Mouse (Mus musculus) heart, adult 2 months (tissue): Measurements from ENCODE around the gene Hnrnpa2b1. TPM values are rescaled to one million over a fixed set of nuclear protein-coding genes. Genes with fewer than 3 reads are reported as not detected.
A peak's percentile ranks its signal among the peaks of the same experiment; 100 is the strongest.

ENCODE experiments used
- DNase-seq, 2 experiments: peaks; one replicate each; pipeline ENCODE4 v3.0.0; 2021
- H3K27ac ChIP-seq: fragments of 200-600 bp; 2 replicates; pipeline ENCODE4 v1.8.1; 2022
- H3K27me3 ChIP-seq: fragments of 200-500 bp; 2 replicates; pipeline ENCODE4 v1.6.1; 2012; ENCODE audit warnings: mild to moderate bottlenecking, low read length, inconsistent platforms, mixed read lengths; ENCODE audit not compliant: control insufficient read depth, insufficient read depth
- H3K36me3 ChIP-seq: fragments of 200-500 bp; 2 replicates; pipeline ENCODE4 v1.6.1; 2012; ENCODE audit warnings: low read length, inconsistent platforms; ENCODE audit not compliant: control insufficient read depth, insufficient read depth
- H3K4me1 ChIP-seq: fragments of 200-500 bp; 2 replicates; pipeline ENCODE4 v1.6.1; 2011; ENCODE audit warnings: low read length; ENCODE audit not compliant: control insufficient read depth, insufficient read depth
- H3K4me3 ChIP-seq: fragments of 200-600 bp; 2 replicates; pipeline ENCODE4 v1.8.1; 2022
- H3K79me2 ChIP-seq: fragments of 200-500 bp; replicated peaks from 2 replicates; pipeline ENCODE4 v1.6.1; 2012; ENCODE audit warnings: mild to moderate bottlenecking, inconsistent platforms, low read length, moderate library complexity, mixed read lengths; ENCODE audit not compliant: control insufficient read depth, insufficient read depth
- H3K9ac ChIP-seq: fragments of 200-500 bp; 2 replicates; pipeline ENCODE4 v1.6.1; 2012; ENCODE audit warnings: low read depth, mild to moderate bottlenecking, control low read depth, inconsistent platforms, low read length, mixed read lengths
- CTCF ChIP-seq: fragments of 200-600 bp; IDR thresholded peaks from 2 replicates; pipeline ENCODE4 v1.8.1; 2022; ENCODE audit warnings: antibody characterized with exemption, mild to moderate bottlenecking, moderate library complexity
- EP300 ChIP-seq: fragments of 200-500 bp; IDR thresholded peaks from 2 replicates; pipeline ENCODE4 v1.6.1; 2011; ENCODE audit warnings: low read depth, low read length, control low read depth; ENCODE audit not compliant: insufficient read depth
- POLR2A ChIP-seq: fragments of 200-500 bp; IDR thresholded peaks from 2 replicates; pipeline ENCODE4 v1.6.1; 2011; ENCODE audit warnings: mild to moderate bottlenecking, low read depth, low read length, control low read depth; ENCODE audit not compliant: insufficient read depth
- WGBS: fragments of 180-500 bp; shearing (Covaris S2); methylation state at CpG from one replicate; pipeline ENCODE4 v1.1.7; 2018; 5-methylcytosine and 5-hydroxymethylcytosine counted together
- intact Hi-C: fragments of 180-260 bp; cut with DNase I; formaldehyde crosslinking; loops from one replicate; pipeline ENCODE4 v1.15.1; 2025
- polyA plus RNA-seq: library from polyadenylated mRNA; depleted of rRNA; stranded (reverse); fragments of >200 nt; gene quantifications from 2 replicates; pipeline ENCODE4 v1.2.3, GENCODE M21; 2012
- total RNA-seq, 2 experiments: library from RNA; stranded (reverse); gene quantifications; 2 replicates each; pipeline ENCODE4 v1.2.3; 2021

The Hnrnpa2b1 gene
- total and polyA plus RNA-seq, 3 experiments: 91.2 to 411 (median 384) TPM

DNA sequence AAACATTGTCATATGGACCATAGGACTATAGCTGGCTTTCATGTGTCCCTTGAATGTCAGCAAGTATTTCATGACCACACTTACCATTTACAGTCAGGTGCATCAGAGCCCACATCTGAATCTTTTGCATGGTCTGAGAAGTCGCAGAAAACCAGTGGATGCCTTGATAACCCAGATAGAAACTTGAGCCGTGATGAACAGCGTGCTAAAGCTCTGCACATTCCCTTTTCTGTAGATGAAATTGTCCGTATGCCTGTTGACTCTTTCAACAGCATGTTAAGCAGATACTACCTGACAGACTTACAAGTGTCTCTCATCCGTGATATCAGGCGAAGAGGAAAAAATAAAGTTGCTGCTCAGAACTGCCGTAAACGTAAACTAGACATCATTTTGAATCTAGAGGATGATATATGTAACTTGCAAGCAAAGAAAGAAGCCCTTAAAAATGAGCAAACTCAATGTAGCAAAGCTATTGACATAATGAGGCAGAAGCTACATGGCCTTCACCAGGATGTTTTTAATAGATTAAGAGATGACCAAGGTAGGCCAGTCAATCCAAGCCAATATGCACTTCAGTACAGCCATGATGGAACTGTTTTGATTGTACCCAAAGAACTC is 11.8 kb downstream of the Hnrnpa2b1 start:
- no peak overlapping the region for H3K27ac ChIP-seq
- DNase-seq: no peak
- no peaks in the 10 kb centered on the region for H3K4me1 ChIP-seq
- H3K27me3 ChIP-seq: no peaks in the 10 kb centered on the region
- WGBS: 67% methylated on average over 8 of the region's 8 CpGs
- intact Hi-C loops: no loop called here
- no peak for TF ChIP-seq CTCF
- no peak for TF ChIP-seq EP300
- TF ChIP-seq POLR2A: no peak; the same call in 1 of the 2 replicates
- H3K9ac ChIP-seq: no peak overlapping the region
- H3K4me3 ChIP-seq: no peak overlapping the region
- H3K36me3 ChIP-seq: peaks cover 31% of the 10 kb centered on the region
- H3K79me2 ChIP-seq: no peaks in the 10 kb centered on the region

DNA sequence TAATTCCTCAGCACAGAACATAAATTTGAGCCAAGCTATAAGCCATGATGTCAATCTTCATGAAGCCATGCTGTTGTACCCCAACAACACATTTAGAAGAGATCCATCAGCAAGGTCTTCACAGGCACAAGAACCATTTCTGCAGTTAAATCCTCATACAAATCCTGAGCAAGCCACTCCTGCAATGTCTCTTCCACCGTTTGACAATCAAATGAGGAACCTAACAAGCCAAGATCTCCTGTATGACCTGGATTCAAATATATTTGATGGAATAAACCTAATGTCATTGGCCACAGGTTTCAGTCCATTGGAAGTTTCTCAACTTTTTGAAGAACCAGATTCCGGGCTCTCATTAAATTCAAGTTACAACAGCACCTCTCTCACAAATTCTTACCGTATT is 12.4 kb downstream of the Hnrnpa2b1 start:
- Histone ChIP-seq H3K27me3 (no peaks in the 10 kb centered on the region), H3K79me2 (no peaks in the 10 kb centered on the region), H3K9ac (no peak overlapping the region), H3K27ac (no peak overlapping the region), H3K4me1 (no peaks in the 10 kb centered on the region), H3K4me3 (no peak overlapping the region), H3K36me3 (peaks cover 28% of the 10 kb centered on the region)
- WGBS: 69% methylated on average over 3 of the region's 3 CpGs
- intact Hi-C loops: no loop called here
- TF ChIP-seq POLR2A (0 out of 2 replicates have a peak, but pooled peaks have one; percentile 38), CTCF (no peak), EP300 (no peak)
- no peak for DNase-seq

DNA sequence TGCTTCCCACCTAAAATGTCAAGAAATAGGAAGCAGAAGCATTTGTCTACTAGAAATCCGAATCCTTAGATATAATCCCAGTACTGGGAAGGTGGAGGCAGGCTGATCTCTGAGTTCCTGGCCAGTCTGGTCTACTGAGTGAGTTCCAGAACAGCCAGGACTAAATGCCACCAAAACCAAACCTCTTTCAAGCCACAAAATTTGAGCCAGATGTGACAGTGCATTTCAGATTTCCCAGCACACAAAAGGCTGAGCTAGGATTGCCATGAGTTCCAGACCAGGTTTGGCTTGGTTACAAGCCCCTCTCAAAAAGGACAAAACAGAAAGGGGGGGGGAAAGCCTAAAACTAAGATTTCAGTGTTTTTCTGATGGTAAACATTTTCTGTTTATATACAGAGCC is 13.5 kb downstream of the Hnrnpa2b1 start:
- no peak for DNase-seq
- 48% methylated on average over 1 of the region's 1 CpGs for WGBS
- intact Hi-C loops: no loop called here
- no peaks in the 10 kb centered on the region for H3K27me3 ChIP-seq
- H3K27ac ChIP-seq: no peak overlapping the region
- no peak overlapping the region for H3K4me3 ChIP-seq
- H3K4me1 ChIP-seq: no peaks in the 10 kb centered on the region
- no peak overlapping the region for H3K9ac ChIP-seq
- TF ChIP-seq EP300: no peak
- peak; percentile 28; the same call in 1 of the 2 replicates for TF ChIP-seq POLR2A
- H3K36me3 ChIP-seq: peaks cover 20% of the 10 kb centered on the region
- H3K79me2 ChIP-seq: no peaks in the 10 kb centered on the region

DNA sequence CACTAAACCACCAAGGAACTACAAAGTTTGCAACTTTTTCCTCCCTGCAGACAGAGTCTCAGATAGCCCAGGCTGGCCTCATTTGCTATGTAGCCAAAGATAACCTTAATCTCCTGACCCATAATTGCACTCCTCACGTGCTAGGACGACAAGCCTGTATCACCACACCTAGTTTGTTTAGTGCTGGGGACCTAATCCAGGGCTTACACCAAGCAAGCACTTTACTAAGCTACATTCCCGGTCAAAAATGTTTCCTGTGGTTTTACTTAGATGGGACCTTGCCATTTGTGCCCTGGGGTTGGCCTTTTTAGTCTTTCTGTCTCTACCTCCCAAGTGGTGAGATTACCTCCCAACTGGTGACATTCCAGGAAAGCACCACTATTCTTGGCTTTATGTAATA is 14.7 kb downstream of the Hnrnpa2b1 start:
- intact Hi-C loops: no loop called here
- no peaks in the 10 kb centered on the region for H3K27me3 ChIP-seq
- H3K4me1 ChIP-seq: no peaks in the 10 kb centered on the region
- TF ChIP-seq CTCF (no peak), POLR2A (peak; percentile 21; the same call in 1 of the 2 replicates), EP300 (no peak)
- no peak for DNase-seq
- H3K79me2 ChIP-seq: no peaks in the 10 kb centered on the region
- WGBS: 22% methylated on average over 3 of the region's 3 CpGs
- H3K27ac ChIP-seq: no peak overlapping the region
- no peak overlapping the region for H3K4me3 ChIP-seq
- H3K9ac ChIP-seq: no peak overlapping the region
- peaks cover 13% of the 10 kb centered on the region for H3K36me3 ChIP-seq

DNA sequence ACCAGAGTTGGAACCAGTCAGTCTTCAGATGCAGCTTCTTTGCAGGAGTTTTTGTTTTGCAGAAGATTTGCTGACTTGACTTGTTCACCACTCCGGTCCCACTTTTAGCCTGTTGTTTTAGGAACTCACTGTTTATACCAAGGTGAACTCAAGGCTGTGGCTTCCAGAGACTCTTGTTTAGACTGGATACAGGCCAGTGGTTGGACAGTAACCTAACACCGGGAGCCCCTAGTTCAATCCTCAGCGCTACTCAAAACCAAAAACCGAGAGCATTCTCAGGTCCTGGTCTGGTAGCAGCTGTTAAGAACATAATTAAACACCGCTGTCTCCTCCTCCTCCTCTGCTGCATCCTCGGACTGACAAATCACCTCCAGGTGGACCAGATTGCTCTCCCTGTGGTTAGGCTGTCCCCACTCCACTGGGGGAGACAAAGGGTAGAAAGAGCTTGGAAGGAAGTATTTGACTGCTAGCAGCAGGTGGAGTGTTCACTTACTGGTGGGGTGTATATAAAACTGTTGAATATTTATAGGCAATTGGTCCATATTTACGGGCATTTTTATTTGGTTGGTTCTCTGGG is 16.7 kb downstream of the Hnrnpa2b1 start:
- Histone ChIP-seq H3K27ac (no peak overlapping the region), H3K4me1 (no peaks in the 10 kb centered on the region), H3K9ac (no peak overlapping the region), H3K27me3 (no peaks in the 10 kb centered on the region), H3K4me3 (no peak overlapping the region), H3K79me2 (no peaks in the 10 kb centered on the region), H3K36me3 (peaks cover 4% of the 10 kb centered on the region)
- TF ChIP-seq EP300: no peak
- TF ChIP-seq POLR2A: no peak
- TF ChIP-seq CTCF: no peak
- no peak for DNase-seq
- intact Hi-C loops: no loop called here
- 70% methylated on average over 7 of the region's 7 CpGs for WGBS

DNA sequence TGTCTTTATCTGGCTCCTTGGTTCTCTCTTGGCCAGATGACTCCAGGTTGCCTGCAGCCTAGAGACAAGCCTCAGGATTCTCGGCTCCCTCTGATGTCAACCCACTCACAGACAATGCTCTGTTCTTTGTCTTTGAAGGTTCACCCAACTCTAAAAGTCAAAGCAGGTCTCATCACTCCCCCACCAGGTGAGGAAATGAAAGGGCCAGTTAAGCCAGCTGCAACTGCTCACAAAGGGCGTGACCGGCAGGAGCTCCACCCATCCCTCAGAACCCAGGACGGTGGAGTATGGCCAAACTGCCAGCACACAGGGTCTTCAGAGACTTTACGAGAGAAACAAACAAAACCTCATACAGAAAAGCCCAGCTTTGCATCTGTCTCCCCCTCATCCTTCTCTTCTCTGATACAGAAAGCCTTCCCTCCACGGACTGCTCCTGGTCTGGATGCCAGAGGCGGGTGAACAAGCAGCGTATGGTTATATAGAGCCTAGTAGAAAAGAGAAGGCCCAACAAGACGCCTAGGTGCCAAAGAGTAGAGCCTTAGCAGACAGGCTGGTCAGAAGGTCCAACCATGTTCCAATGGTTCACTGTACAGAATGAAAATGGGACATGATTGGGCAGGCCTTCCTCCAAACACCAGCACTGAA is 27.4 kb downstream of the Hnrnpa2b1 start:
- TF ChIP-seq EP300: no peak
- no peak for TF ChIP-seq POLR2A
- TF ChIP-seq CTCF: no peak
- no peak overlapping the region for H3K4me3 ChIP-seq
- H3K9ac ChIP-seq: no peak overlapping the region
- H3K27me3 ChIP-seq: no peaks in the 10 kb centered on the region
- no peaks in the 10 kb centered on the region for H3K79me2 ChIP-seq
- no peak overlapping the region for H3K27ac ChIP-seq
- no peaks in the 10 kb centered on the region for H3K36me3 ChIP-seq
- 72% methylated on average over 9 of the region's 9 CpGs for WGBS
- intact Hi-C loops: no loop called here
- DNase-seq: no peak
- H3K4me1 ChIP-seq: 0 out of 2 replicates have a peak, but pooled peaks cover 3% of the 10 kb centered on the region
